Mouse (Mus musculus) 416B (cell line): Measurements from ENCODE around the gene Zfp641.

ENCODE experiments used
- DNase-seq: peaks from one replicate; pipeline ENCODE4 v3.0.0; 2011; ENCODE audit warnings: low read depth

Gene Zfp641

DNA sequence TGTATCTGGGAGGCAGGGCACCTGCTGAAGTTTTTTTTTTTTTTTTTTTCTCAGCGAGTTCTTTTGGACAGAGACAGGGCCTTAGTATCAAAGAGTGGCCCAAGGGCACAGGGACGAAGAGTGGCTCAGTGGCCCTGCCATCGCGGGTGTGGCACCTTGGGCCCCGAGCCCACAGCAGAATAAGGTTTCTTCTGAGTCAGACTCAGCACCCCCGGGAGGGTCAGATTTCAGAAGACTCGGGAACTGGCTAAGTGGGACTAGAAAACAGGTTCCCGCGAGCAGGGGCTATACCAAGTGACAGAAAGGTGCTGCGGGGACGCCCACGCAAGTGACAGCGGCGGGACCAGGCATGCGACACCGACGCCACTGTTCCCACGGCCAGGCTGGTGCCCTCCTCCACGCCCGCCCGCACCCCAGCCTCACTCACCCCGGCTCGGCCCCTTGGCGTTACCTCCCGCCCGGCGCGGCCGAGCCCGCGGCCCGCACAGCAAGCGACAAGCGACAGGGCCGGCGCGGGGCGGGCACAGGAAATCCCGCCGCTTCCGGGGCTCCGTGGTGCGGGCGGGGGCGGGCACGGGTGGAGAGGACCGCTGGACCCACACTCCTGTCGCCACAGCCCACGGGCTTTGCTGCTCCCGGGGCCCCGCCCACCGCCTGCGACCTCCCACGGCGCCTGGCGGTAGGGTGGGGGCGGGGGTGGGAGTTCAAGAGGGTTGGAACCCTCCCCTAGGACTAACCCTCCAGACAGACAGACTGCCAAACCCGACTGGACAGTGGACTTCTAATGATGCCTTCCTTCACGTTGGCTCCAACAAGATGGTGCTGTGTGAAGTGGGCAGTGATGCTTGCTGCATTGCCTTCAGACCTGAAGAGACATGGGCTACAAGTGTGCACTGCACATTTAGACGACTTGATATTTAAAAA, at the start of gene Zfp641:
Gene Zfp641, minus strand, starts transcription at position 534 of the 924 bp plus-strand sequence.
- DNase-seq, result no peak

DNA sequence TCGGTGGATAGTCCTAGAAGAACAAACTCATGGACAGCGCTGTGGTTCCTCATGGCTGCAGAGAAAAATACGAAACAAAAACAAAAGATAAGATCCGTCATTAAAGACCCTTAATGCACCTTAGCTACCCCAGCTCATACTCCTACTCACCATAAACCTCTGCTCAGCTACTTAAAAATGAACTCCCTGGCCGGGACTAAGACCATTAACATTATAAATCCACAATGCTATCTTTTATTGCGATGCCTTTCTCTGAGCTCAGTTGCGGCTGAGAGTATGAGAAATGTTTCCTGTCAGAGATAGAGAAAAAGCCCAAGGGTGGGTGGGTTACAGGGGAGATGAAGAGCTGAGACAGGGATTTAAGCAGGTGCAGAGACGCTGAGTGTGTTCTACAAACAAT, 44.9 kb upstream of the Zfp641 start, which contains the start of gene Olfr284:
Gene Olfr284, minus strand, starts transcription at position 101 of the 400 bp plus-strand sequence.
- no peak for DNase-seq

DNA sequence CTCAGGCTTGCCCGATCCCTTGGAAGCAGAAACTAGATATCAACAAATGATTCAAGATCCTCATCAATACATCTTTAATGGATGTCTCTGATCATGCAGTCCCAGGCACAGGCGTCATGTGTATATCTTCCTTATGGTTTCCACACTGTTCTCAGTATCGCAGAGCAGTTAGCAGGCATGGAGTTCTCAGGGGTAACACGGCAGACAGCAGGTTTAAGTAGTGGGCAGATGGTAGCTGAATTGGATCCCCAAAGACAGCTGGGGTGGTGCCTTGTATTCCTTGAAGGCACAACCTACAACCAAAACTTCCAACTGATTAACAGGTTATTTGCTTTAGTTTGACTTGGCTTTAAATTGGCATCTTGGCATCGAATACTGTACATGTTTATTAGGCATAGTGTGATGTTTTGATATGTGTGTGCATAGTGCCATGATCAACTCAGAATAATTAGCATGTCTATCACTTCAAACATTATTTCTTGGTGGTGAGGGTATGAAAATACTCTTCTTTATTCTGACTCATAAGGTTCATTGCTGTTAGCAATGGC, 21.3 kb upstream of the Zfp641 start, which contains the start of gene Olfr285:
Gene Olfr285, minus strand, starts transcription at position 177 of the 548 bp plus-strand sequence.
- no peak for DNase-seq

- peak; percentile 5 for DNase-seq
These were observed 19.7 kb upstream of the Zfp641 start for GRCm38 (mm10) chr15:98315703-98316102.

- no peak for DNase-seq
These were observed 2.3 kb downstream of the Zfp641 start for GRCm38 (mm10) chr15:98293651-98294050.

DNA sequence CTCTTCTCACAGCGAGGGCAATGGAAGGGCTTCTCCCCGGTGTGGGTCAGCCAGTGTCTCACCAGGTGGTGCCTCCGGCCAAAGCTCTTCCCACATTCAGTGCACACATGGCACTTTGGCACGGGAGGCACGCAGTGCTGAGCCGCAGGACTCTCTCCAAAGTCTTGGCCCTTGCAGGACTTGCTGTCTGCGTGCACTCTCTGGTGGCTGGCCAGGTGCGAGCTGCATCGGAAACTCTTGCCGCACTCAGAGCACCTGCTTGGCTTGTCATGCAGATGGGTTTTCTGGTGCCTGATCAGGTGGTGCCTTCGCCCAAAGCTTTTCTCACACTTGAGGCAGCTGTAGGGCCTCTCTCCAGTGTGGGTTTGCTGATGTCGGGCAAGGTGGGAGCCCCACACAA, 7.4 kb downstream of the Zfp641 start:
- DNase-seq, result no peak

GRCm38 (mm10) chr15:98286418-98286817, 9.5 kb downstream of the Zfp641 start:
- DNase-seq, result no peak

- DNase-seq, result no peak
These were observed 38.2 kb downstream of the Zfp641 start for GRCm38 (mm10) chr15:98257776-98258175.

DNA sequence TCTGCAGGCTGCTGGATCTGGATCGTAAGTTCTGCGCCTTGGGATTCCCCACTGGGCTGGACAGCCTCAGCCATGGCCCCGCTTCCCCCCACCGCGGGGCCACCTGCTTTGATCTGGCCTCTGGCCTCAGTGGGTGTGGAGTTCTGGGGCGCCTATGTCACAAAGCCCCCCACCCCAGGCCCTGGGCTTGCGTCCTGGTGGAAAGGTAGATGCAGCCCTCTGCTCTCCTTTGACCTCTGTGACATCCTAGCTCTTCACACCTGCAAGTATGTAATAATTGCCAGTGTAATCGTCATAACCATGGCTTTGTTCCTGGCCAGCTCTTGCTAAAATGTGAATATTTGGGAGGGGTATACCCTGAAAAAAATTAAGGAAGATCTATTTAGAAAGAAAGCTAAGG, 38.8 kb downstream of the Zfp641 start, which contains the start of gene H1fnt:
Gene H1fnt, minus strand, starts transcription at position 101 of the 400 bp plus-strand sequence.
- no peak for DNase-seq

- no peak for DNase-seq
These were observed 39.7 kb downstream of the Zfp641 start for GRCm38 (mm10) chr15:98256271-98256670.
